Mouse (Mus musculus) v-Abl transformed pro-B cells (cell line): ENCODE measurements around the gene Olfr1360.

Experiments used
- in situ Hi-C, 2 experiments: fragments of 400-800 bp; cut with MboI; formaldehyde crosslinking; loops; one replicate each; pipeline ENCODE4 v1.15.1; 2025; ENCODE audit not compliant: unreplicated experiment in 2 of 2

Olfr1360 gene

DNA sequence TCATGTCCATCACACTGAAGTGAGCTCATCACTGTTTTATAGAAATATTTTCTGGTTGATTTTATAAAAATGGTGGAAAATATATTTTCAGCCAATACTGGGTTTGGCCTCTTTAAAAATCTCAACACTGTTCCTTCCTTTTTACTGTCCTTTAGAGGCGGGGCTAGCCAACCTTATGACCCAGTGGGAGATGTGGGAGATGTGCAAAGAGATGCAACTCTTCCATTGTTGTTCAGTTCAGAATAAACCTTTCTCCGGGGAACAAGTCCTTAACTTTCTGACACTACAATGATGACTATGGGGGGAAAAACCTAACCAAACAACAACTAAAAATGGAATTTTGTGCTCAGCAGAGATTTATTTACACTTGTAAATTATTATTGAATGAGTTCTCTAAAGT is at the start of gene Olfr1360:
Gene Olfr1360, minus strand, starts transcription at position 101 of the 400 bp plus-strand sequence.
- in situ Hi-C loops = no loop called here

DNA sequence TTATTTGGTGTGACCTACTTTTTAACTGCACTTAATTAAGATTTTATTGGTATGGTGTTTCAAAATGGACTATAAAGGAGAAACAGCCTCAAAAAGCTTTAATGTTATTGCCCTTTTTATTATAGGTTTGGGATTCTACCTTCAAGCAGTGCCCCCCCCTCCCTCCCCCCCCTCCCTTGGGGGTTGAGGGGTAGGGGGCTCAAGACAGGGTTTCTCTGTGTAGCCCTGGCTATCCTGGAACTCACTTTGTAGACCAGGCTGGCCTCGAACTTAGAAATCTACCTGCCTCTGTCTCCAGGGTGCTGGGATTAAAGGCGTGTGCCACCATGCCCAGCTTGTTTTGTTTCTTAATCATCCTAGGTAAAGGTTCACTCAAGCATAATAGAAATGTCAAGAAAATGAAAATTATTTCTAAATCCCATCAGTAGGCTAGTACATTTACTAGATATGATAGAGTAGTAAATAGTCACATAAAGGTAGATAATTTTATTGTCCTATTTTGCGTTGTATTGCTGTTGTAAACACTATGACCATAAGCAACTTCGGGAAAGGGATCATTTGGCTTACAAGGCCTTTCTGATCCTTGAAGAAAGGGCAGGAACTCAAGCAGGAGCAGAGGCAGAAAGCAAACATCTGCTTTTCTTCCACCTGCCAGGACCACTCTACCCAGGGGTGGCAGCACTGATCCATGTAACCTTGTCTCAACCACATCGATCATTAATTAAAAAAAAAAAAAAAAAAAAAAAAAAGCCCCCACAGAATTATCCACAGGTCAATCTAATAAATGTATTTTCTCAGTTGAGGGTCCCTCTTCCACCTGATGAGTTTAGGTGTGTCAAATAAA is 46.0 kb upstream of the Olfr1360 start:
- in situ Hi-C loops = loop anchor here (5.0 to 25.0 kb wide), 3 partner anchors 211 to 1714 kb away; partner anchors contain the start of gene Gm11273 (in 1 of the 2)

DNA sequence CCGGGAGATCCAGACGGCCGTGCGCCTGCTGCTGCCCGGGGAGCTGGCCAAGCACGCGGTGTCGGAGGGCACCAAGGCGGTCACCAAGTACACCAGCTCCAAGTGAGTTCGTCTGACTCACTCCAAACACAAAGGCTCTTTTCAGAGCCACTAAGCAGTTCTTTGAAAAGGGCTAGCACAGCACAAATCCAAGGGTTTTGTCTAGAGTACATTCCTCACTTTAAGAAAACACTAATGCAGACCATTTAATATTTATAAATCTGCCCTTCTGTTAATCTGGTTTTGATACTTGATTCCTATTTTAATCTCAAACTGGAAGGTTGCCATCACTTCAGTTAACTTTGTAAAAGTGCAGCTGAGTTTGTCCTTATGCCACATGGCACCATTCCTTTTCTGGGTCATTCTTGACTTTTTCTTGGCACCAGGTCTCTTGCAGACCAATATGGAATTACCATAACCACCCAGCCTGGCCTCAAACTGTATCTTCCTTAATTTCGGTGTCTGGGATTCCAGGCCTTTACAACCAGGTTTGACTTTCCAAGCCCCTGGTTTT is 45.2 kb upstream of the Olfr1360 start:
- in situ Hi-C loops = loop anchor here (5.0 to 25.0 kb wide), 3 partner anchors 210 to 1715 kb away; partner anchors contain the start of gene Gm11273 (in 1 of the 2)

DNA sequence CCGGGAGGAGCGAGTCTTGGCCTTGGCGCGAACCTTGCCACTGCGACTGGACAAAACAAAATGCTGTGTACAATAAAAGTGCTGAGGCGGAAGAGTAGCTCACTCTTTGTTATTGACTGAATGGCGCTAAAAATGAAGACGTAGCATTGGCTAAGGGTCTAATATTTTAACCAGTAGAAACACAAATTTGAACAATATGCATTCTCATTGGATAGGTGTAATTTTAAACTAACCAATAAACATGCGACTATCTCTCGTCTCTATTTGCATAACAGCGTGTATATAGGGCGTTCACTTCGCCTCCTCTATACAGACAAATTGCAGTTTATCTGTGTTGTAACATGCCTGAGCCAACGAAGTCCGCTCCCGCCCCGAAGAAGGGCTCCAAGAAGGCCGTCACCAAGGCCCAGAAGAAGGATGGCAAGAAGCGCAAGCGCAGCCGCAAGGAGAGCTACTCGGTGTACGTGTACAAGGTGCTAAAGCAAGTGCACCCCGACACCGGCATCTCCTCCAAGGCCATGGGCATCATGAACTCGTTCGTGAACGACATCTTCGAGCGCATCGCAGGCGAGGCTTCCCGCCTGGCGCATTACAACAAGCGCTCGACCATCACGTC is 44.7 kb upstream of the Olfr1360 start, which contains the start of gene Hist1h2bm:
Gene Hist1h2bm, plus strand, starts transcription at position 288 of the 616 bp plus-strand sequence.
- in situ Hi-C loops = loop anchor here (5.0 to 25.0 kb wide), 3 partner anchors 210 to 1715 kb away; partner anchors contain the start of gene Gm11273 (in 1 of the 2)

DNA sequence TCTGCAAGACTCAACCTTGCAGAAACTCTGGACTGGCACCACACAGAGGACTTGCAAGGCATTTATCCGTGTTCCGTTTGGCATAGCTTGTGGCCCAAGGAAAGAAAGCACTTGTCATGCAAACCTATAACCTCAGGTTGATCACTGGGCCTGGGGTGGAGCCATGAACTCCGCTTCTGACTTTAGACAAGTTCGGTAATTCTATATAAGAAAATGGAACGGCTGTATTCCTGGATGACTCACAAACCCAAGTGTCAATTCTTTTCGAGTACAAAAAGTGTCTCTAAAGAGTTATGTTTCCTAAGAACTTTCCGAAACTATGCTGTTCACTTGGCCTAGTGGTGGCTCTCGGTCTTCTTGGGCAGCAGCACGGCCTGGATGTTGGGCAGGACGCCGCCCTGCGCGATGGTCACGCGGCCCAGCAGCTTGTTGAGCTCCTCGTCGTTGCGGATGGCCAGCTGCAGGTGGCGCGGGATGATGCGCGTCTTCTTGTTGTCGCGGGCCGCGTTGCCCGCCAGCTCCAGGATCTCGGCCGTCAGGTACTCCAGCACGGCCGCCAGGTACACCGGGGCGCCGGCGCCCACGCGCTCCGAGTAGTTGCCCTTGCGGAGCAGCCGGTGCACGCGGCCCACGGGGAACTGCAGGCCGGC is 44.0 kb upstream of the Olfr1360 start:
- in situ Hi-C loops = loop anchor here (5.0 to 25.0 kb wide), 3 partner anchors 209 to 1716 kb away; partner anchors contain the start of gene Gm11273 (in 1 of the 2)

DNA sequence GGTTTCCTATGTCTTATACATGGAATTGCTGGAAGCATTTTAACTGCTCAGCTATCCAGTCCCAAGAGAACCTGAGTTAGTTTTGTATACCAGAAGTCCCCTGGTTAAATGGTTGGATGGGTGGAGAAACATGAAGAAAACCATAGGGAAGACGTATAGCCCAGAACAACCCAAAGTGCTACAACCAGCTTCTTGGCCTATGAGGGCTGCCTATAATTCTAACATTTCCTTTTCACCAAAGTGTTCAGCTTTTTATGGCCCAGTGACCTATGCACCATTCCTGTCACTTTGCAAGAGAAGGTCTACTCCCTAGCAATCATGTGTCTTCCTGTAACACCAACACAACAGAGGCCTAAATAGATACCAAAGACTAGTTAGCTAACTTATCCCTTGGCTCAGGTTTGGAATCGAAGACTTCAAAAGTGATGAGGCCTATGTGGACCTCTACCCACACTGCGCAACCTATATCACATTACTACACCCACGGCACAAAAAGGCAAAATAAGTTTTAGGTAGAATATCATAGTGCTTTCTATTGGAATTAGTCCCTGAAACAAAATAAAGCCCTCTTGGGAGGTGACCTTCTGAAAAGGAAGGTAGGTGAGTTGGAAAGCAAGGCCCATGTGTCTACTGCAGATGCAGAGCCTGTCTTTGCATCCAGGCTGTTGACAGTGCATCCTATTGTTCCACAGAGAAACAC is 41.3 kb upstream of the Olfr1360 start:
- in situ Hi-C loops = loop anchor here (10.0 to 25.0 kb wide), 5 partner anchors 66 to 1719 kb away; partner anchors contain the start of genes Gm11273 (in 1 of the 2), Hist1h1b (in 1 of the 2), Hist1h2an (in 1 of the 2) and Hist1h2bp (in 1 of the 2)

DNA sequence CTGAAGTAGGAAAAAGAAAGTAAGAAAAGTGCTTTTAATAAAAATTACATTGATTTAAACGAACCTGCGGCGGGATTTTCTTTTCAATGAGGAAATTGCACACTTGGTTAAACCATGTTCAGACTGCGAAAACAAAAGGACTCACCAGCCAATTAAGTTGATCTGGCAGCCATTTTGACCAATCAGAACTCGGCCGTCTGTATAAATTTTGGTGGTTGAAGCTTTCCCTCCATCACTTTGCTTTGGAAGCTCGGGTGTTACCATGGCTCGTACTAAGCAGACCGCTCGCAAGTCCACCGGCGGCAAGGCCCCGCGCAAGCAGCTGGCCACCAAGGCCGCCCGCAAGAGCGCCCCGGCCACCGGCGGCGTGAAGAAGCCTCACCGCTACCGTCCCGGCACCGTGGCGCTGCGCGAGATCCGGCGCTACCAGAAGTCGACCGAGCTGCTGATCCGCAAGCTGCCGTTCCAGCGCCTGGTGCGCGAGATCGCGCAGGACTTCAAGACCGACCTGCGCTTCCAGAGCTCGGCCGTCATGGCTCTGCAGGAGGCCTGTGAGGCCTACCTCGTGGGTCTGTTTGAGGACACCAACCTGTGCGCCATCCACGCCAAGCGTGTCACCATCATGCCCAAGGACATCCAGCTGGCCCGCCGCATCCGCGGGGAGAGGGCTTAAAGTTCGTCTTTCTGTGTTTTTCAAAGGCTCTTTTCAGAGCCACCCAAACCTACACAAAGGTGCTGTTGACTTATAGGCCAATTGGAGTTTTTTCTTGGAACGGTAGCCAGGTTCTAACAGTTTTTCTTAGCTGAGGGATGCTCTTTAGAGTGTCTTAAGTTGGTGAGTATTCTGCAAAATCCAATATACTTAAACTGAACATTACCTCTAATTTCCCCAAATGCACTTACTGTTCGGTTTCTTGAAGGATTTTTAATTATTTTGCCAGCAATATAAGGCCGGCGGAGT is 40.5 kb upstream of the Olfr1360 start, which contains the start of gene Hist1h3h:
Gene Hist1h3h, plus strand, starts transcription at position 263 of the 961 bp plus-strand sequence.
- in situ Hi-C loops = loop anchor here (10.0 to 25.0 kb wide), 5 partner anchors 67 to 1720 kb away; partner anchors contain the start of genes Gm11273 (in 1 of the 2), Hist1h1b (in 1 of the 2), Hist1h2an (in 1 of the 2) and Hist1h2bp (in 1 of the 2)

DNA sequence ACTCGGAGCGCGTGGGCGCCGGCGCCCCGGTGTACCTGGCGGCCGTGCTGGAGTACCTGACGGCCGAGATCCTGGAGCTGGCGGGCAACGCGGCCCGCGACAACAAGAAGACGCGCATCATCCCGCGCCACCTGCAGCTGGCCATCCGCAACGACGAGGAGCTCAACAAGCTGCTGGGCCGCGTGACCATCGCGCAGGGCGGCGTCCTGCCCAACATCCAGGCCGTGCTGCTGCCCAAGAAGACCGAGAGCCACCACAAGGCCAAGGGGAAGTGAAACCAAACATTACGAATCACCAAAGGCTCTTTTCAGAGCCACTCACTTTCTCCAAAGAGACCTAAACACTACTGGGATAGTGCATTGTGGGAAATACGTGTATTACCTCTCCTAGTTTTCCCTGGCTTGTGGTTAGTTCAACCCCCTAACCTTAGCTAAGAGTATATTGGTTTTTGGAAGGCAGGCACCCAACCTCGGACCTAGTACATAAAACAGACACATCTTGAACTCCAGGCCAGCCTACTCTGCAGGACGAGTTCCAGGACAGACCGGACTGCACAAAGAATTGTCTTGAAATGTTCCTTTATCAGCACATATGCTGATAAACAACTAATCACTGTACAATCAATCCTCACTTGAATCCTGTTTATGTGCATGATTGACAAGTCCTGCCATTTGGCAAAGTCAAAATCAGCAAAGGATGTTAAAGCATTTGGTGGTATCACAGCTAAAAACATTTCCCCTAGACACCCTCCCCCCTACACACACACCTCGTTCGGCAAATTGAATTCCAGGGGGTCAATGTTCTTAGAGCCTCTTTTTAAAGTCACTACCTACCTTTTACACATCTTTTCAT is 39.6 kb upstream of the Olfr1360 start:
- in situ Hi-C loops = loop anchor here (10.0 to 25.0 kb wide), 5 partner anchors 68 to 1721 kb away; partner anchors contain the start of genes Gm11273 (in 1 of the 2), Hist1h1b (in 1 of the 2), Hist1h2an (in 1 of the 2) and Hist1h2bp (in 1 of the 2)

DNA sequence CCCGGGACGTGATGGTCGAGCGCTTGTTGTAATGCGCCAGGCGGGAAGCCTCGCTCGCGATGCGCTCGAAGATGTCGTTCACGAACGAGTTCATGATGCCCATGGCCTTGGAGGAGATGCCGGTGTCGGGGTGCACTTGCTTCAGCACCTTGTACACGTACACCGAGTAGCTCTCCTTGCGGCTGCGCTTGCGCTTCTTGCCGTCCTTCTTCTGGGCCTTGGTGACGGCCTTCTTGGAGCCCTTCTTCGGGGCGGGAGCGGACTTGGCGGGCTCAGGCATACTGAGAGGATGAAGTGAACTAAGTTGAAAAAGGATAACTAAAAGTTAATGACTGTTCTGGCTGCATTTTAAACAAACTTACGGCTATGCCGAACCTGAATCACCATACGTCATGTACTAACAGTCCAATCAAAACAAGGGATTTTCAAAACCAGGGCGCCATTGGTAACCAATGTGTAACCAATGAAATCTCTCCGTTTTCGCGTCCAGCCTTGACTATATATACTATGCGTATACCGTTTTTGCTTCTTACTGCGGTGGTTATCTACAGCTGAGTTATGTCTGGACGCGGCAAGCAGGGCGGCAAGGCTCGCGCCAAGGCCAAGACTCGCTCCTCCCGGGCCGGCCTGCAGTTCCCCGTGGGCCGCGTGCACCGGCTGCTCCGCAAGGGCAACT is 38.8 kb upstream of the Olfr1360 start, which contains the start of the genes Hist1h2bl and Hist1h2ai:
Gene Hist1h2bl, minus strand, starts transcription at position 280 of the 676 bp plus-strand sequence.
Gene Hist1h2ai, plus strand, starts transcription at position 559 of the 676 bp plus-strand sequence.
- in situ Hi-C loops = loop anchor here (10.0 to 25.0 kb wide), 5 partner anchors 69 to 1721 kb away; partner anchors contain the start of genes Gm11273 (in 1 of the 2), Hist1h1b (in 1 of the 2), Hist1h2an (in 1 of the 2) and Hist1h2bp (in 1 of the 2)

DNA sequence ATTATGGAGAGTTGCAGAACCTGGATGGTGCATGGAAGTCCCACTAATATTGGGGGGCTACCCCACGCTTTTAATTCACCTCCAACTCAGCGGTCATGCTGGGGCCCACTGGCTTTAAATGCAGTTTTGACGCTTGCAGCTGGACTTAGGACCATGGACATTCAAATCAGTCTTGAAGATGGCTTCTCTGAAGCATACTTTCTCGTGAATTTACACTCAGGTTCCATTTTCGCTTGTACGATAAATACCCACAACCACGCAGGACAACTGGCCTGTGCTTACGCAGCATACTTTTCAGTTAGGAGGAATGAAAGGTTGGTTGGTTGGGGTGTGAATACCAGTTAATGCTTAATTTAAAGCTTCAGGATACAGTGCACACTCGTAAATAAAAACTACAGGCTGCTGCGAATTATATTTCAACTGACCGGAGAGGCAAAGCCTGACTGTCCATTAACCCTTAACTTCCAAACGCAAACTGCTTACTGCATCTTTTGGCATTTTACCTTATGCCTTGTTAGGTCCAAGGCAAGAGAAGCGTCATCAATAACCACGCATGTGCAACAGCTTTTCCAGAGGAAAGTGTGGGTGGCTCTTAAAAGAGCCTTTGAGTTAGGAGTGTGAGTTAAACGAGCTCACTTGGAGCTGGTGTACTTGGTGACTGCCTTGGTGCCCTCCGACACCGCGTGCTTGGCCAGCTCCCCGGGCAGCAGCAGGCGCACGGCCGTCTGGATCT is 38.1 kb upstream of the Olfr1360 start:
- in situ Hi-C loops = loop anchor here (10.0 to 25.0 kb wide), 5 partner anchors 70 to 1722 kb away; partner anchors contain the start of genes Gm11273 (in 1 of the 2), Hist1h1b (in 1 of the 2), Hist1h2an (in 1 of the 2) and Hist1h2bp (in 1 of the 2)

DNA sequence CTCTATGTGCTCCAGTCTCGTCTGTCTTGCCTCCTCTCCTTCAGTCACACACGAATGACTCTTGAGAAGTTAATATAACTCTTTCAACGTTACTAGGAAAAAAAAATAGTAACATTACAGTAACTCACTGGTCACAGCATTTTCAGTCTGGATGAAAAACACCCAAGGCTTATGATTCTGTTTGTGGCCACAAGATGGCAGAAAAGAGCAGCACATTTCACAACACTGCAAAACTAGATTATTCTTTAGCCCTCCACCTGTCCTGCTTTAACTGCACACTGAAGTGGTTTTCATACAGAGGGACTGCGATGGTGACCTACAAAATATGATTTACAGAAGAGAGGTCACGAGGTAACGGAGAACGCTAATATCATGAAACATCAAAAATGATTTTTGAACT is 37.5 kb upstream of the Olfr1360 start:
- in situ Hi-C loops = loop anchor here (5.0 to 25.0 kb wide), 9 partner anchors 70 to 1803 kb away; partner anchors contain the start of genes Gm11273 (in 1 of the 2), Hist1h1b (in 1 of the 2), Hist1h2an (in 1 of the 2) and Hist1h2bp (in 1 of the 2)

DNA sequence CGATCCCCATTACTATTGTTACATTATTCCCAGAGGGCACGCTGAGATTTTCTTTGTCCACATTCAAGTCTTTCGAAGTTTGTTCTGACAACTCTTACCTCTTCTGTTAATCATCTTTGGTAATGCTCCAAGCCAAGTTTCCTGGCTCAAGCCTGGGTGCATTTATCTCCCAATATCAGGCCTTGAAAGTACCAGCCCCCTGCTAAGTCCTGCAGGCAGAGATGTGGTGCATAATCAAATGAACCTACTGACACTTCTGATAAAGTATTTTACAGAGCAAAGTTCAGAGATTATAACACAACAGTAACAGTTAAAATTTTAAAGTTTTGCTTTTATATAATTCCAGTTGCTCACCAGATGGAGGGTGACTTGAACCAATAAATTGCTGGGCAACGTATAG is 34.5 kb upstream of the Olfr1360 start:
- in situ Hi-C loops = loop anchor here (5.0 to 25.0 kb wide), 9 partner anchors 73 to 1806 kb away; partner anchors contain the start of genes Gm11273 (in 1 of the 2), Hist1h1b (in 1 of the 2), Hist1h2an (in 1 of the 2) and Hist1h2bp (in 1 of the 2)

DNA sequence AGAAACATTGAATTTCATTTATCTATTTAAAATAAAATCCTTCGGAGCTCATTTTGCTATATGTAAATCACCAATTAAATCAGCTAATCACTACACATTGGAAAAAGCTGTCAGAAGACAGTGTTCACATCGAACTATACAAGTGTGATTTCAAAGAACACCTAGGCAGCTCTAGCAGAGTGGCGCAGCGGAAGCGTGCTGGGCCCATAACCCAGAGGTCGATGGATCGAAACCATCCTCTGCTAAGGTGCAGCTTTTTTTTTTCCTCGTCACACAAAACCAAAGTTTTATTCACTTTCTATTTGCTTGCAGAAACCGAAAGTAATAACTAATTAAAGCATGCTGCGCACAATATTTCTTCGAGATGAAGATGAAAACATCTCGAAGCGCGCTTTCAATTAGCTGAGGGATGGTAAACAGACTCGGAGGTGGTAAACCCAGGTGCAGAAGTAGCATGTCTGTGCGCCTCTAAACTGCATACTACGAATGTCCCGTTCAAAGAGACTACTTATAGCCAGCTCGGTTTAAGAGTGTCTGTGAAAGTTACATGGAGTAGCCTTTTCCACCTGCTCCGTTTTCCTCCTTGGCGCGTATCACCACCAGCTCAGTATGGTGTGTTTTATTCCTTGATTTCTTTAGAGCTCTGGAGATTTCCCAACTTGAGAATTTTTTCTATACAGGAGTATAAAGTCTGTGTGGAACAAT is 33.8 kb upstream of the Olfr1360 start:
- in situ Hi-C loops = loop anchor here (5.0 to 25.0 kb wide), 9 partner anchors 74 to 1806 kb away; partner anchors contain the start of genes Gm11273 (in 1 of the 2), Hist1h1b (in 1 of the 2), Hist1h2an (in 1 of the 2) and Hist1h2bp (in 1 of the 2)
